Mouse (Mus musculus): ENCODE data around the gene Igfbp7.
A peak's percentile ranks its signal among the peaks of the same experiment; 100 is the strongest.

Gene Igfbp7

GRCm38 (mm10) chr5:77380321-77380901, 27.4 kb downstream of the Igfbp7 start:
- no peak for DNase-seq (ENCODE audit: low spot score in 2 of 2)

- DNase-seq (ENCODE audit: low spot score in 2 of 2), result no peak
These were observed 28.3 kb downstream of the Igfbp7 start for GRCm38 (mm10) chr5:77379434-77380135.

- no peak for DNase-seq (ENCODE audit: low spot score in 2 of 2)
These were observed 29.8 kb downstream of the Igfbp7 start for GRCm38 (mm10) chr5:77378027-77378426.

- DNase-seq (ENCODE audit: low spot score in 2 of 2), result no peak
These were observed 32.3 kb downstream of the Igfbp7 start for GRCm38 (mm10) chr5:77375546-77375945.

GRCm38 (mm10) chr5:77374945-77375344, 32.9 kb downstream of the Igfbp7 start:
- DNase-seq (ENCODE audit: low spot score in 2 of 2), result no peak

GRCm38 (mm10) chr5:77372778-77373177, 35.1 kb downstream of the Igfbp7 start:
- no peak for DNase-seq (ENCODE audit: low spot score in 2 of 2)

- DNase-seq (ENCODE audit: low spot score in 2 of 2), result no peak
These were observed 35.6 kb downstream of the Igfbp7 start for GRCm38 (mm10) chr5:77372242-77372641.

- DNase-seq (ENCODE audit: low spot score in 2 of 2), result no peak
These were observed 37.4 kb downstream of the Igfbp7 start for GRCm38 (mm10) chr5:77370378-77370892.

GRCm38 (mm10) chr5:77369394-77369793, 38.4 kb downstream of the Igfbp7 start:
- no peak for DNase-seq (ENCODE audit: low spot score in 2 of 2)

- no peak for DNase-seq (ENCODE audit: low spot score in 2 of 2)
These were observed 39.6 kb downstream of the Igfbp7 start for GRCm38 (mm10) chr5:77368194-77368593.

- no peak for DNase-seq (ENCODE audit: low spot score in 2 of 2)
These were observed 40.2 kb downstream of the Igfbp7 start for GRCm38 (mm10) chr5:77367682-77368081.

- no peak for DNase-seq (ENCODE audit: low spot score in 2 of 2)
These were observed 40.7 kb downstream of the Igfbp7 start for GRCm38 (mm10) chr5:77367145-77367544.

- no peak for DNase-seq (ENCODE audit: low spot score in 2 of 2)
These were observed 41.5 kb downstream of the Igfbp7 start for GRCm38 (mm10) chr5:77366313-77366712.

- no peak for DNase-seq (ENCODE audit: low spot score in 2 of 2)
These were observed 43.3 kb downstream of the Igfbp7 start for GRCm38 (mm10) chr5:77364443-77365038.

GRCm38 (mm10) chr5:77363650-77364049, 44.2 kb downstream of the Igfbp7 start:
- DNase-seq (ENCODE audit: low spot score in 2 of 2), result no peak

GRCm38 (mm10) chr5:77362120-77362519, 45.7 kb downstream of the Igfbp7 start:
- DNase-seq (ENCODE audit: low spot score in 2 of 2), result no peak

GRCm38 (mm10) chr5:77361006-77361405, 46.8 kb downstream of the Igfbp7 start:
- no peak for DNase-seq (ENCODE audit: low spot score in 2 of 2)

GRCm38 (mm10) chr5:77359971-77360370, 47.9 kb downstream of the Igfbp7 start:
- no peak for DNase-seq (ENCODE audit: low spot score in 2 of 2)

GRCm38 (mm10) chr5:77358347-77358746, 49.5 kb downstream of the Igfbp7 start:
- peak; percentile 35 to 45 for DNase-seq (ENCODE audit: low spot score in 2 of 2)

- DNase-seq (ENCODE audit: low spot score in 2 of 2), result peak in 1 of 2 experiments; percentile 27
These were observed 50.3 kb downstream of the Igfbp7 start for GRCm38 (mm10) chr5:77357405-77358149.

- no peak for DNase-seq (ENCODE audit: low spot score in 2 of 2)
These were observed 52.3 kb downstream of the Igfbp7 start for GRCm38 (mm10) chr5:77355307-77356265.

Data from frontal cortex, postnatal 10 days (tissue).